Mouse (Mus musculus) small intestine, adult 2 months (tissue): ENCODE data around the gene Fbxl4. TPM values are rescaled to one million over a fixed set of nuclear protein-coding genes. Genes with fewer than 3 reads are reported as not detected.

Experiments
- H3K27ac ChIP-seq: fragments of 200-500 bp; 2 replicates; pipeline ENCODE4 v1.5.1; 2012; ENCODE audit warnings: low read depth, low read length, control low read depth, inconsistent platforms; ENCODE audit not compliant: insufficient read depth
- H3K27me3 ChIP-seq: fragments of 200-500 bp; 2 replicates; pipeline ENCODE4 v1.6.1; 2012; ENCODE audit warnings: mild to moderate bottlenecking, moderate library complexity, low read length, inconsistent platforms; ENCODE audit not compliant: control insufficient read depth, insufficient read depth
- H3K36me3 ChIP-seq: fragments of 200-500 bp; 2 replicates; pipeline ENCODE4 v1.6.1; 2012; ENCODE audit warnings: mild to moderate bottlenecking, low read length, control low read depth, inconsistent platforms; ENCODE audit not compliant: control insufficient read depth, insufficient read depth
- H3K4me1 ChIP-seq: fragments of 200-500 bp; 2 replicates; pipeline ENCODE4 v1.6.1; 2012; ENCODE audit warnings: low read length, inconsistent platforms, mixed read lengths; ENCODE audit not compliant: control insufficient read depth, insufficient read depth, insufficient read length
- H3K4me3 ChIP-seq: fragments of 200-500 bp; 2 replicates; pipeline ENCODE4 v1.5.1; 2012; ENCODE audit warnings: low read depth, mild to moderate bottlenecking, control low read depth, inconsistent platforms, low read length, moderate library complexity
- CTCF ChIP-seq: fragments of 200-500 bp; IDR thresholded peaks from 2 replicates; pipeline ENCODE4 v1.5.1; 2012; ENCODE audit warnings: low read depth, mild to moderate bottlenecking, control low read depth, inconsistent platforms, low read length, moderate library complexity, mixed read lengths; ENCODE audit not compliant: insufficient replicate concordance, insufficient read length; ENCODE audit errors: extremely low read depth
- POLR2A ChIP-seq: fragments of 200-500 bp; IDR thresholded peaks from 2 replicates; pipeline ENCODE4 v1.6.1; 2012; ENCODE audit warnings: low read depth, mild to moderate bottlenecking, control low read depth, inconsistent platforms, low read length, moderate library complexity
- WGBS: fragments of 180-500 bp; shearing (Covaris S2); methylation state at CpG from one replicate; pipeline ENCODE4 v1.1.7; 2018; 5-methylcytosine and 5-hydroxymethylcytosine counted together
- polyA plus RNA-seq: library from polyadenylated mRNA; depleted of rRNA; stranded (reverse); fragments of >200 nt; gene quantifications from 2 replicates; pipeline ENCODE4 v1.2.3, GENCODE M21; 2012; rRNA removed

Gene Fbxl4
- polyA plus RNA-seq, 1 experiment, result 11.2 TPM

- Histone ChIP-seq H3K4me3 (no peak overlapping the region), H3K4me1 (peaks cover under 1% of the 10 kb centered on the region), H3K27me3 (peaks cover 34% of the 10 kb centered on the region), H3K27ac (no peak overlapping the region), H3K36me3 (no peaks in the 10 kb centered on the region)
- TF ChIP-seq CTCF (no peak), POLR2A (no peak)
- 10% methylated on average over 7 of the region's 7 CpGs for WGBS
Observed at GRCm38 (mm10) chr4:22482756-22483280, 125.5 kb downstream of the Fbxl4 start.

GRCm38 (mm10) chr4:22483548-22483947, 126.2 kb downstream of the Fbxl4 start:
- no peak overlapping the region for H3K27ac ChIP-seq
- no peak for TF ChIP-seq POLR2A
- no peak for TF ChIP-seq CTCF
- 12% methylated on average over 2 of the region's 2 CpGs for WGBS
- H3K4me3 ChIP-seq, result no peak overlapping the region
- H3K4me1 ChIP-seq, result peaks cover 6% of the 10 kb centered on the region
- no peaks in the 10 kb centered on the region for H3K36me3 ChIP-seq
- H3K27me3 ChIP-seq, result peaks cover 37% of the 10 kb centered on the region

Other genes with a start within 250 kb of the Fbxl4 start
- 0.01 TPM in 1 of 2 replicates, not detected in the other for gene Pou3f2, start 130.8 kb downstream of the Fbxl4 start, polyA plus RNA-seq